Mouse (Mus musculus): Measurements from ENCODE around the gene Plvap. TPM values are rescaled to one million over a fixed set of nuclear protein-coding genes. Genes with fewer than 3 reads are reported as not detected.
A peak's percentile ranks its signal among the peaks of the same experiment; 100 is the strongest.

Gene Plvap
- polyA plus RNA-seq, 1 experiment from 2014 or later, result 58.0 TPM

DNA sequence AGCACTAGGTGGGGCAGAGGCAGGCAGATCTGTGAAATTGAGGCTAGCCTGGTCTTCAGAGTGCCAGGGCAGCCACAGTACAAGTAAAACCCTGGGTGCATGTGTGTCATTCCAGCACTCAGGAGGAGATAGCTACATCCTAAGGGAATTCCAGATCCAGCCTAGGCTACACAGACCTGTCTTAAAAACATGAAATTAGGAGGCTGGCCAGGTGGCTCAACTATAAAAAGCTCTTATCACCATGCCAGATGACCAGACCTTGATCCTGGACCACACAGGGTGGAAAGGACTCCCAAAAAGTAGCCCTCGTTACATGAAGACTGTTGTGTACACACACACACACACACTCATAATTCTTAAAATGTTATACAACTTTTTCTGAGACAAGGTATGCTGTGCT is 43.6 kb downstream of the Plvap start:
- no peaks in the 10 kb centered on the region for H3K9me3 ChIP-seq
- H3K36me3 ChIP-seq (replicated peaks), result peaks cover 45% of the 10 kb centered on the region
- 90% methylated on average over 1 of the region's 1 CpGs for WGBS
- H3K4me3 ChIP-seq, result no peak overlapping the region
- no peak overlapping the region for H3K27ac ChIP-seq (replicated peaks)
- DNase-seq (ENCODE audit: low spot score), result no peak
- H3K4me1 ChIP-seq, result peaks cover 43% of the 10 kb centered on the region
- no peaks in the 10 kb centered on the region for H3K27me3 ChIP-seq (replicated peaks; ENCODE audit: low read depth, poor library complexity, severe bottlenecking)

GRCm38 (mm10) chr8:71467201-71467600 is 44.4 kb downstream of the Plvap start:
- no peak overlapping the region for H3K27ac ChIP-seq (replicated peaks)
- H3K9me3 ChIP-seq, result no peaks in the 10 kb centered on the region
- WGBS, result 91% methylated on average over 2 of the region's 2 CpGs
- peaks cover 37% of the 10 kb centered on the region for H3K36me3 ChIP-seq (replicated peaks)
- peaks cover 5% of the 10 kb centered on the region; the same call in 1 of the 2 replicates for H3K27me3 ChIP-seq (replicated peaks; ENCODE audit: low read depth, poor library complexity, severe bottlenecking)
- H3K4me1 ChIP-seq, result peaks cover 51% of the 10 kb centered on the region
- H3K4me3 ChIP-seq, result peak overlapping the region; percentile 16; the same call in 1 of the 2 replicates
- DNase-seq (ENCODE audit: low spot score), result no peak

DNA sequence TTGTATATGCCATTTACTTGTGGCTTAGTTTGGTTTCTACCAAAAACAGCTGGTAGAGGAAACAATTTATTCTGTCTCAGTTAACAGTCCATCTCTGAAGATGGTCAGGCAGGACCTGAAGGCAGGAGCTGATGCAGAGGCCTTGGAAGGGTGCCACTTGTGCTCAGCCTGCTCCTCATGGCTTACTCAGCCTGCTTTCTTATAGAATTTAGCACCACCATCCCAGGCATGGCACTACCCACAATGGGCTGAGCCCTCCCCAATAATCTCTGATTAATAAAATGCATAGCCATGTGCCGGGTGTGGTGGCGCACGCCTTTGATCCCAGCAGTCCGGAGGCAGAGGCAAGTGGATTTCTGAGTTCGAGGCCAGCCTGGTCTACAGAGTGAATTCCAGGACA is 45.4 kb downstream of the Plvap start:
- Histone ChIP-seq H3K27me3 (replicated peaks; ENCODE audit: low read depth, poor library complexity, severe bottlenecking) (peaks cover 15% of the 10 kb centered on the region), H3K4me3 (0 out of 2 replicates have a peak overlapping the region, but pooled peaks have one; percentile 90), H3K27ac (replicated peaks) (no peak overlapping the region), H3K9me3 (no peaks in the 10 kb centered on the region), H3K36me3 (replicated peaks) (peaks cover 34% of the 10 kb centered on the region), H3K4me1 (peaks cover 60% of the 10 kb centered on the region)
- WGBS, result 92% methylated on average over 5 of the region's 5 CpGs
- no peak for DNase-seq (ENCODE audit: low spot score)

GRCm38 (mm10) chr8:71465733-71466132 is 45.8 kb downstream of the Plvap start:
- peak overlapping the region; percentile 87; the same call in 1 of the 2 replicates for H3K27ac ChIP-seq (replicated peaks)
- H3K27me3 ChIP-seq (replicated peaks; ENCODE audit: low read depth, poor library complexity, severe bottlenecking), result peaks cover 19% of the 10 kb centered on the region
- no peak for DNase-seq (ENCODE audit: low spot score)
- peaks cover 58% of the 10 kb centered on the region for H3K4me1 ChIP-seq
- no peaks in the 10 kb centered on the region for H3K9me3 ChIP-seq
- H3K4me3 ChIP-seq, result peak overlapping the region; percentile 90
- H3K36me3 ChIP-seq (replicated peaks), result peaks cover 34% of the 10 kb centered on the region
- WGBS, result 83% methylated on average over 8 of the region's 8 CpGs

GRCm38 (mm10) chr8:71464513-71465500 is 46.7 kb downstream of the Plvap start, which contains the start of gene Mrpl34:
Gene Mrpl34, plus strand, starts transcription at chr8:71464959.
- Histone ChIP-seq H3K27me3 (replicated peaks; ENCODE audit: low read depth, poor library complexity, severe bottlenecking) (peaks cover 20% of the 10 kb centered on the region), H3K9me3 (no peaks in the 10 kb centered on the region), H3K4me1 (peaks cover 49% of the 10 kb centered on the region), H3K4me3 (peak within 1 kb of the TSS; percentile 90), H3K27ac (replicated peaks) (peak within 1 kb of the TSS; percentile 87), H3K36me3 (replicated peaks) (peaks cover 35% of the 10 kb centered on the region)
- DNase-seq (ENCODE audit: low spot score), result peak; percentile 97
- under 1% methylated on average over 59 of the region's 59 CpGs for WGBS

DNA sequence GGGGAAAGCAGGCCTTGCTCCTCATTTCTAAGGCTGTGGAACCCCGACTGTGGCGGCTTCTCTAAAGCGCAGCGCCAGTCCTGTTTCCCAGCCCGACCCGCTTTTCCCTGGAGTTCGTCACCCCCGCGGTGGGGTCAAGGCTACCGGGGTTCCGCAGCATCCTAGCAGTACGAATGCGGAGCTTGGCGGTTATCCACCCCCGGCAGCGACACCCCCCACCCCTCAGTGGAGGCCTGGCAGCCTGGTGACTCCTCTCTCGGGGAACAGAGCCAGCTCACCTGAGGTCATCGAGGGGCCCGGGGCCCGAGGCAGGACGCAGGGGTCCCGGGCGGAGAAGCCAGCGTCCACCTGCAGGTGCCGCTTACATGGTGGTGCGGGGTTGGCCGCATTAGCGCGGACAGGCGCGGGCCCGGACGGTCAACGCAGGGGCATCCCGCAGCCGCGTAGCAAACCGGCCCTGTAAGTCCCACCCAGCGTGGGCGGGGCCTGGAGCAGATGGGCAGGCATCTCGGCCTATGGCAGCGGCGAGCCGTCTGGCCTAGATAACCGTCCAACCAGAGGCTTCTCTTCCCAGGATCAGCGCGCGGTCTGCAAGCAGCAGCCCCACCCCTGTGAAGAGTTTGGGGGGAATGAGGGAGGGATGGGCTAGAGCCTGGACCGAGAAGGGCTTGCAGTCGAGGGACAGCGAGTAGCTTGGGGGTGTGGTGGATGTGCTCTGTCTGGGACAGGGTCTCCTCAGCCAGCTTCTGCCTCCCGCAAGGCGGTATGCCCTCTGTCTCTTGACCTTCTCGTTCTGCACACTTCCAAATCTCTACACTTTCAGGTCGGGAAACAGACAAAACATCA is 48.1 kb downstream of the Plvap start, which contains the start of gene Abhd8:
Gene Abhd8 (minus strand): TSS at position 468 of the 846 bp plus-strand sequence.
- DNase-seq (ENCODE audit: low spot score), result peak; percentile 97
- H3K27me3 ChIP-seq (replicated peaks; ENCODE audit: low read depth, poor library complexity, severe bottlenecking), result peaks cover 20% of the 10 kb centered on the region
- peaks cover 43% of the 10 kb centered on the region for H3K4me1 ChIP-seq
- H3K36me3 ChIP-seq (replicated peaks), result peaks cover 49% of the 10 kb centered on the region
- H3K4me3 ChIP-seq, result peak within 1 kb of the TSS; percentile 90
- peak within 1 kb of the TSS; percentile 87 for H3K27ac ChIP-seq (replicated peaks)
- 1% methylated on average over 55 of the region's 55 CpGs for WGBS
- no peaks in the 10 kb centered on the region for H3K9me3 ChIP-seq

DNA sequence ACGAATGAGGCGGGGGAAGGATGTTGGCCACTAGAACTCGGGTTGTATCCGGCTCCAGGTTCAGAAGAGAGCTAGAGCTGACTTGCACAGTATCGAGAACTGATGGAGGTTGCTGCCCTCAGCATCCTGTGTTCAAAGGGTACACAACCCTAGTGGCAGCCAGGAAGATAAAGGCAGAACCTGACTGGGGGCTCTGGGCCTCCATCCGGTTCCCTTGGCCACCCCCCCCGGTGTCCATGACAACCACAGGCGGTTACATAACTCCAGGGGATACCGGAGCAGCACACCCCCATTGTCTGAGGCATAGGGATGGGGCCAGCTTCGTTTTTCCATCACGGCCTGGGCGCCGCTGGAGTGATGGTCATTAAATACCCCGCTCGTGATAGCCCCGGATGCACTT is 48.8 kb downstream of the Plvap start:
- peaks cover 56% of the 10 kb centered on the region for H3K36me3 ChIP-seq (replicated peaks)
- WGBS, result 9% methylated on average over 16 of the region's 16 CpGs
- H3K4me1 ChIP-seq, result peaks cover 43% of the 10 kb centered on the region
- DNase-seq (ENCODE audit: low spot score), result peak; percentile 69
- H3K9me3 ChIP-seq, result no peaks in the 10 kb centered on the region
- H3K4me3 ChIP-seq, result peak overlapping the region; percentile 90
- H3K27me3 ChIP-seq (replicated peaks; ENCODE audit: low read depth, poor library complexity, severe bottlenecking), result peaks cover 20% of the 10 kb centered on the region
- H3K27ac ChIP-seq (replicated peaks), result peak overlapping the region; percentile 87

DNA sequence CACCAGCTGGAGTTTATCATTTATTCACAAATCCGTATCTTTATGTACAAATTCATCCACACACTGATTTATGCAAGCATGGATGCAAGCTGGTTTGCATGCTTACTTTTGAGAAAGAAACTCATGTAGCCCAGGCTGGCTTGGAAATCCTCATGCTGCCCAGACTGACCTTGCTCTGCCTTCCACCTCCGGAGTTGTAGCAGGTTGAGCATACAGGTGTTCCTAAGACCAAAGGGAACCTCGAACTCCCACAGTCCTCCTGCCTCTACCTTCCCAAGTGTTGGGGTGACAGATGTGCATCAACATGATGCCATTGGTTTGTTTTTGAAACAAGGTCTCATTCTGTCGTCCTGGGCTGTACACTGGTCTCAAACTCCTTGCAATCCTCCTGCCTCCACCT is 49.4 kb downstream of the Plvap start:
- H3K36me3 ChIP-seq (replicated peaks), result peaks cover 59% of the 10 kb centered on the region
- H3K4me3 ChIP-seq, result peak overlapping the region; percentile 90
- 75% methylated on average over 4 of the region's 4 CpGs for WGBS
- H3K27me3 ChIP-seq (replicated peaks; ENCODE audit: low read depth, poor library complexity, severe bottlenecking), result peaks cover 20% of the 10 kb centered on the region
- H3K4me1 ChIP-seq, result peaks cover 43% of the 10 kb centered on the region
- H3K9me3 ChIP-seq, result no peaks in the 10 kb centered on the region
- no peak for DNase-seq (ENCODE audit: low spot score)
- 0 out of 2 replicates have a peak overlapping the region, but pooled peaks have one; percentile 87 for H3K27ac ChIP-seq (replicated peaks)

DNA sequence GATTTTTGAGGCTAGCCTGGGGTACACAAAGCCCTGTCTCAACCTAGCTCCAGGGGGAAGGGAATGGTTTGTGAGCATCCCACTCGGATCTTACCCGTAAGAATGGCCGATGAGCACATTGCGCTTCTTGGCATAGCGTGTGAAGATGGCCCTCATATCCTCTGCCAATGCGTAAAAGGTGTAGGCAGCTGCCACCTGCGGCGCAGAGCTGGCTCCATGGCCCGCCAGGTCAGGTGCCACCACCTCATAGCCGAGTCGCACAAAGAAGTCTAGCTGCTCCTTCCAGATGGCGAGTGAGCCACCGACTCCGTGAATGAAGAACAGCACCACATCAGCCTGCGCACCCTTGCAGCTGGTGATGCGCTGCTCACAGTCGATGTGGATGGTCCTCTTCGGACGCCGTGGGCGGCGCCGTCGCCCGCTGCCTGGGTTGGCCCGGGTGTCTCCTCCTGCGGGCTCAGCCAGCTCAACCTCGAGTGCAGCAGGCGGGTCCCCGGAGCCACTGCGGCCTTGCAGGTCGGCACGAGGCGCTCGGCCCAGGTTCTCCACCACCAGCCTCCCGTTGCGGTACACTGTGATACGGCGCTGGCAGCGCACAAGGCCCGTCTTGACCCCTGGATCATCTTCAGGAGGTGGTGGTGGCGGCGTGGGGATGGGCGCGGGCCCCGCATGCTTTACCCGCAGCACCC is 50.3 kb downstream of the Plvap start:
- Histone ChIP-seq H3K4me1 (peaks cover 48% of the 10 kb centered on the region), H3K27me3 (replicated peaks; ENCODE audit: low read depth, poor library complexity, severe bottlenecking) (peaks cover 20% of the 10 kb centered on the region), H3K9me3 (no peaks in the 10 kb centered on the region), H3K4me3 (peak overlapping the region; percentile 90), H3K36me3 (replicated peaks) (peaks cover 60% of the 10 kb centered on the region), H3K27ac (replicated peaks) (no peak overlapping the region)
- no peak for DNase-seq (ENCODE audit: low spot score)
- WGBS, result 75% methylated on average over 47 of the region's 47 CpGs

- peaks cover 56% of the 10 kb centered on the region for H3K36me3 ChIP-seq (replicated peaks)
- peaks cover 20% of the 10 kb centered on the region for H3K27me3 ChIP-seq (replicated peaks; ENCODE audit: low read depth, poor library complexity, severe bottlenecking)
- no peak overlapping the region for H3K27ac ChIP-seq (replicated peaks)
- DNase-seq (ENCODE audit: low spot score), result no peak
- 94% methylated on average over 6 of the region's 6 CpGs for WGBS
- peaks cover 45% of the 10 kb centered on the region for H3K4me1 ChIP-seq
- H3K9me3 ChIP-seq, result no peaks in the 10 kb centered on the region
- H3K4me3 ChIP-seq, result no peak overlapping the region
These were observed 50.8 kb downstream of the Plvap start for GRCm38 (mm10) chr8:71460716-71461115.

- peaks cover 20% of the 10 kb centered on the region for H3K27me3 ChIP-seq (replicated peaks; ENCODE audit: low read depth, poor library complexity, severe bottlenecking)
- H3K4me1 ChIP-seq, result peaks cover 20% of the 10 kb centered on the region
- H3K4me3 ChIP-seq, result no peak overlapping the region
- H3K9me3 ChIP-seq, result no peaks in the 10 kb centered on the region
- no peak for DNase-seq (ENCODE audit: low spot score)
- peaks cover 56% of the 10 kb centered on the region for H3K36me3 ChIP-seq (replicated peaks)
- WGBS, result 84% methylated on average over 20 of the region's 20 CpGs
- no peak overlapping the region for H3K27ac ChIP-seq (replicated peaks)
These were observed 53.8 kb downstream of the Plvap start for GRCm38 (mm10) chr8:71457659-71458270.

All from embryonic facial prominence, embryonic 10.5 days (tissue).